Mouse (Mus musculus): Measurements from ENCODE around the gene Kng1. TPM values are rescaled to one million over a fixed set of nuclear protein-coding genes. Genes with fewer than 3 reads are reported as not detected.
"Not testable (repeated sequence)": the region's sequence is repeated elsewhere in the genome, so short reads cannot be mapped to it uniquely, and the experiment has no call there.

Kng1 gene
- not detected for total RNA-seq (2022)

GRCm38 (mm10) chr16:23057668-23058447, at the start of gene Kng1:
Gene Kng1 (plus strand): TSS chr16:23057865.
- DNase-seq (ENCODE audit: low spot score) = not testable (repeated sequence)

GRCm38 (mm10) chr16:23013786-23014185, 43.9 kb upstream of the Kng1 start:
- DNase-seq (ENCODE audit: low spot score) = not testable (repeated sequence)

- DNase-seq (ENCODE audit: low spot score) = not testable (repeated sequence)
Measured at GRCm38 (mm10) chr16:23014645-23015044, 43.0 kb upstream of the Kng1 start.

DNA sequence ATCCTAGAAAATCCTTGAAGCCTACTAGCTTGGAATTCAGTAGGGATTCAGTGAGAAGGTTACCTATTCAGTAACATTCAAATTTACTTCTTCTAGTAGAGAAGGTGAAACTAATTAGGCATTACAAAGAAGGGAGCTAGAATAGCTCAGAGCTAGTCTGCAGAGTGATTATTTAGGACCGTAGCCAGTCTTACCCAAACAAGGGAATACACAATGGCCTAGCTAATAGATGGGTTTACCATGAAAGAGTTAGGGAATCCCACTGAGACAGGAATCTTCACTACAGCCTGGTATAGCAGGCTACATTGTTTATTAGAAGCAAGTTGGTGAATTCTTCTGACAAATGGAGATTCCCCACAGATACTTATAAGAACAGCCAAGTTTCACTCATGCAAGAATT, 37.1 kb upstream of the Kng1 start:
- DNase-seq (ENCODE audit: low spot score) = not testable (repeated sequence)

DNA sequence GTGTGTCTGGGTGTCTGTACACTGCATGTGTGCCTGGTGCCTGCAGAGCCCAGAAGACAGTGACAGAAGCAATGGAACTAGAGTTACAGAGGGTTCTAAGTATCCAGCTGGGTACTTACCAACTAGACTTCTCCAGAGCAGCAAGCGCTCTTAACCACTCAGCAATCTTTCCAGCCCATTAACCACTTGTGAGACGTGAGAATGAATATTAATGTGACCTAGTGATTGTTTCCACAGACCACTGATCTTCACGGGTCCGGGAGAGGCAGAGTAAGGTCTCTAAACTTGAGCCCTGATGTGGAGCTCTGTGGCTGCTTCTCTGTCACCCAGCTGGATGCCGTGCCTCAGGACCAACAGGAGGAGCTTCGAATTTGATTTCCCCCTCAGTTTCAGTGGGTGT, 32.6 kb upstream of the Kng1 start:
- DNase-seq (ENCODE audit: low spot score) = no peak

DNA sequence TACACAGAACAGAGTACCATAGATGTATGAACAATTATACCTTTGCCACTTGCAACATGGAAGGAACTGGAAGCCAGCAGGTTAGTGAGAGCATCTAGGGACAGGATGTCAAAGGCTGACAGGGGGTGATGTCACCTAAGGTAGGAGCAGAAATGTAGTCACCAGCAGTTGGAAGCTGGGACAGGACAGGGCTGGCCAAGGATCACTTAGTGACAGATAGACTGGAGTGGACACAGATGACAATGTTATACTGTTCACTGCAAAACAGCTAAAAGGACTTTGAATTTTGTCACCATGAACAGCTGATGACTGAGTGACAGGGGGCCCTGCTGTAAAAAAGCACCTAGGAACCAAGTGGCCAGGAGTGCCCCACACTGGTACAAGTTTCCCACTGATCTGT, 31.1 kb upstream of the Kng1 start:
- DNase-seq (ENCODE audit: low spot score) = no peak

DNA sequence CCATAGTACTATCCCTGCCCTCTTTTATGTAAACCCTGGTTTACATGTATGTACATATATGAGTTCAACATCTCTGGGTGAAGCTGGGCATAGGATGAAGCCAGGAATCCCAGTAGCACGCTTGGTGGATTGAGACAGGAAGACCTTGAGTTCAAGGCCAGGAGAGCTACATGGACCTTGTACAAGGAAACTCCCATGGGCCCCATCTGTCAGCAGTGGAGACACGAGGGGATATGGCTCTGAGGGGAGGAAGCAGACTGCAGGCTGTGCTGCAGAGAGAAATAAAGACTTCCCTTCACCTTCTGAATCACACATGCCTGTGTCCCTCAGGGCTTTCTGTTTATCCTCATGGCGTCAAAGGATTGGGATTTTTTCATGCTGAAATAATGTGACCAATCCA, 30.3 kb upstream of the Kng1 start:
- DNase-seq (ENCODE audit: low spot score) = not testable (repeated sequence)

- DNase-seq (ENCODE audit: low spot score) = not testable (repeated sequence)
Measured at GRCm38 (mm10) chr16:23028966-23029600, 28.6 kb upstream of the Kng1 start, which contains the start of gene Kng2. Gene Kng2 (minus strand): TSS chr16:23029482.

GRCm38 (mm10) chr16:23030673-23031435, 26.8 kb upstream of the Kng1 start:
- DNase-seq (ENCODE audit: low spot score) = no peak

GRCm38 (mm10) chr16:23033673-23034072, 24.0 kb upstream of the Kng1 start:
- DNase-seq (ENCODE audit: low spot score) = no peak

DNA sequence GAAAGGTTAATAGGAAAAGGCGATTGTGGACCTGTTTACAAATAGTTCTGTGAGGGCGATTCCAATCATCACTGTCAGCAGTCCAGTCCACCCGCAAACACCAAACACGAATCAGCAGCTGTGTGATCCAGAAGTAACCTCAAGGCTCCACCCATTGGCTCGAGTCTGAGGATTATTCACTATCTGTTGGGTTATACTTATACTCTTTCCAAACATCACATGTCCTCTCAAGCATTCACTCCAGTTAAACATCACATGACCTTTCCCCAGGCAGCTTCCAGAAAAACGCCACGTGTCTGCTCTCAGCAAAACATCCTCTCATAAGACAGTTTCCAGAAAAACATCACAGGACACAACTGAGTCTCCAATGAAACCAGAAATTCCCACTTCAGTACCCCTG, 19.9 kb upstream of the Kng1 start:
- no peak for DNase-seq (ENCODE audit: low spot score)

GRCm38 (mm10) chr16:23039281-23039680, 18.4 kb upstream of the Kng1 start:
- no peak for DNase-seq (ENCODE audit: low spot score)

DNA sequence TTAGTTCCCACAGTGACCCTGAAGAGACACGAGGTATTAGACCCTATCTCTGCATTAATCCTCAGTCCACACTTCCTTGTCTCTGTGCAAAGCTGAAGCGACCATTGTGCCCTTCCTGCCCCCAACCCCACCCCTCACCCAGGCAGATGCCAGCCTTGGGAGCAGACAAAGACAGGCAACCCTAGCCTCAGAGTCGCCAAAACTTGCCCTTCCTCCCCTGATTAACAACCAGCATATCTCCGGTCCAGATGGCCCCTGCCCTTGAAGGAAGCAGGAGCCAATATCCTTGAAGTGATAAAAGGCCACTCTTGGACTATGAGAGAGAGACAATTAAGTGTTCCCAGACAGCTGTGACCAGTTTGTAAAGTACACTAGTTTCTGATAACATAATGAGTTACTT, 16.8 kb upstream of the Kng1 start:
- DNase-seq (ENCODE audit: low spot score) = no peak

DNA sequence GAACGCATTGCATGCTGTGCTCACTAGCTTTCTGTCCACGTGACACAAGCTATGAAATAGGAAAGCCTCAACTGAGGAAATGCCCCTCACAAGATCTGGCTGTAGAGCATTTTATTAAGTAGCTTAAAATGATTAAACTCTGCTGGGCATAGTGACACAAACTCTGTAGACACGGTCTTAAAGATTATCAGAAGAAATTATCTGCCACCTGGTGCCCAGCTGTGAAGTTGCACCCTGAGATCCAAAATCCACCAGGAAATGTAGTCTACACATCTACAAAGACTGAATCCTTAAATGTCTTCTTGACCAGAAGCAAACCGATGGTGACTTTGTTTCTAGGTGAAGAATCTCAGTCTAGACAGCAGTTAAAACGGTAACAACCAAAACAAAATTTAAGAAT, 11.3 kb upstream of the Kng1 start:
- no peak for DNase-seq (ENCODE audit: low spot score)

- DNase-seq (ENCODE audit: low spot score) = not testable (repeated sequence)
Measured at GRCm38 (mm10) chr16:23059630-23060029, 2.0 kb downstream of the Kng1 start.

- not testable (repeated sequence) for DNase-seq (ENCODE audit: low spot score)
Measured at GRCm38 (mm10) chr16:23060781-23061325, 3.2 kb downstream of the Kng1 start.

- not testable (repeated sequence) for DNase-seq (ENCODE audit: low spot score)
Measured at GRCm38 (mm10) chr16:23077516-23077915, 19.9 kb downstream of the Kng1 start.

DNA sequence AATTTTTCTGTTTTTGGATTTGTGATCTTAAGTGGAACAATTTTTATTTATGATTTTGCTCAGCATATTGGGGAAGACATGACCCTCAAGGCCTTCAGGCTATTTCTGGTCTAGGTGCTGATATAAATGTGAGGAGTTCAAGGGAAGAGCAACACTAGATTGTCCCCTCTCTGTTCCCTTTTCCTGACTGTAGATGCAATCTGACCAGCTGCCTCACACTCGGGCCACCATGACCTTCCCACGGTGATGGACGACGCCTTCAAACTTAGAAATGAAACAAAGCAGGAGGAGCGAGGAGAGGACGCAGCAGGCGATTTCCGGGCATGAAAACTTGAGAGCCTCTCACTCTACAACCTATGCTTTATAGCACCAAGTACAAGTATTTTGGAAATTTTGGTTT, 29.5 kb downstream of the Kng1 start:
- not testable (repeated sequence) for DNase-seq (ENCODE audit: low spot score)

GRCm38 (mm10) chr16:23087712-23088111, 30.0 kb downstream of the Kng1 start:
- DNase-seq (ENCODE audit: low spot score) = not testable (repeated sequence)

- DNase-seq (ENCODE audit: low spot score) = not testable (repeated sequence)
Measured at GRCm38 (mm10) chr16:23088491-23088890, 30.8 kb downstream of the Kng1 start.

- not testable (repeated sequence) for DNase-seq (ENCODE audit: low spot score)
Measured at GRCm38 (mm10) chr16:23091345-23091744, 33.7 kb downstream of the Kng1 start.

All from heart, adult 8-10 months (tissue).